Mouse (Mus musculus) spleen, adult 2 months (tissue): ENCODE measurements around the gene Slc5a10. TPM values are rescaled to one million over a fixed set of nuclear protein-coding genes. Genes with fewer than 3 reads are reported as not detected.
"Not testable (repeated sequence)": the region's sequence is repeated elsewhere in the genome, so short reads cannot be mapped to it uniquely, and the experiment has no call there.

Experiments used
- DNase-seq, 2 experiments: peaks; one replicate each; pipeline versions ENCODE4 v3.0.0 to v3.0.0-alpha.2; 2012 to 2021; ENCODE audit warnings: low spot score in 2 of 2, low read depth in 1 of 2
- H3K27ac ChIP-seq: fragments of 200-500 bp; 2 replicates; pipeline ENCODE4 v1.5.1; 2012; ENCODE audit warnings: low read length, inconsistent platforms; ENCODE audit not compliant: insufficient read depth
- H3K27me3 ChIP-seq: fragments of 200-500 bp; 2 replicates; pipeline ENCODE4 v1.6.1; 2012; ENCODE audit warnings: mild to moderate bottlenecking, moderate library complexity, low read length, inconsistent platforms; ENCODE audit not compliant: control insufficient read depth, insufficient read depth
- H3K36me3 ChIP-seq: fragments of 200-500 bp; 2 replicates; pipeline ENCODE4 v1.6.1; 2012; ENCODE audit warnings: mild to moderate bottlenecking, low read length, inconsistent platforms; ENCODE audit not compliant: control insufficient read depth, insufficient read depth
- H3K4me1 ChIP-seq: fragments of 200-500 bp; 2 replicates; pipeline ENCODE4 v1.6.1; 2011; ENCODE audit warnings: inconsistent platforms; ENCODE audit not compliant: control insufficient read depth, insufficient read depth, insufficient read length
- H3K4me3 ChIP-seq: fragments of 200-500 bp; 2 replicates; pipeline ENCODE4 v1.5.1; 2011; ENCODE audit warnings: mild to moderate bottlenecking, inconsistent platforms; ENCODE audit not compliant: insufficient read depth, insufficient read length; ENCODE audit errors: extremely low read depth
- CTCF ChIP-seq: fragments of 200-500 bp; IDR thresholded peaks from 2 replicates; pipeline ENCODE4 v1.5.1; 2011; ENCODE audit warnings: mild to moderate bottlenecking, inconsistent platforms; ENCODE audit not compliant: insufficient read depth, insufficient read length, insufficient replicate concordance; ENCODE audit errors: extremely low read depth
- POLR2A ChIP-seq: fragments of 200-500 bp; IDR thresholded peaks from 2 replicates; pipeline ENCODE4 v1.6.1; 2011; ENCODE audit warnings: low read depth, low read length, inconsistent platforms
- WGBS: fragments of 180-500 bp; shearing (Covaris S2); methylation state at CpG from one replicate; pipeline ENCODE4 v1.1.7; 2018; 5-methylcytosine and 5-hydroxymethylcytosine counted together
- polyA plus RNA-seq: library from polyadenylated mRNA; depleted of rRNA; stranded (reverse); fragments of >200 nt; gene quantifications from 2 replicates; pipeline ENCODE4 v1.2.3, GENCODE M21; 2012

Slc5a10 gene
- polyA plus RNA-seq, 1 experiment, result 0.06 TPM

GRCm38 (mm10) chr11:61645357-61645857 is 75.2 kb downstream of the Slc5a10 start:
- no peak overlapping the region for H3K4me3 ChIP-seq
- DNase-seq, result no peak
- no peaks in the 10 kb centered on the region for H3K36me3 ChIP-seq
- no peak for TF ChIP-seq CTCF
- H3K4me1 ChIP-seq, result peaks cover 40% of the 10 kb centered on the region
- no peaks in the 10 kb centered on the region for H3K27me3 ChIP-seq
- 58% methylated on average over 5 of the region's 5 CpGs for WGBS
- peak overlapping the region; percentile 58 for H3K27ac ChIP-seq

DNA sequence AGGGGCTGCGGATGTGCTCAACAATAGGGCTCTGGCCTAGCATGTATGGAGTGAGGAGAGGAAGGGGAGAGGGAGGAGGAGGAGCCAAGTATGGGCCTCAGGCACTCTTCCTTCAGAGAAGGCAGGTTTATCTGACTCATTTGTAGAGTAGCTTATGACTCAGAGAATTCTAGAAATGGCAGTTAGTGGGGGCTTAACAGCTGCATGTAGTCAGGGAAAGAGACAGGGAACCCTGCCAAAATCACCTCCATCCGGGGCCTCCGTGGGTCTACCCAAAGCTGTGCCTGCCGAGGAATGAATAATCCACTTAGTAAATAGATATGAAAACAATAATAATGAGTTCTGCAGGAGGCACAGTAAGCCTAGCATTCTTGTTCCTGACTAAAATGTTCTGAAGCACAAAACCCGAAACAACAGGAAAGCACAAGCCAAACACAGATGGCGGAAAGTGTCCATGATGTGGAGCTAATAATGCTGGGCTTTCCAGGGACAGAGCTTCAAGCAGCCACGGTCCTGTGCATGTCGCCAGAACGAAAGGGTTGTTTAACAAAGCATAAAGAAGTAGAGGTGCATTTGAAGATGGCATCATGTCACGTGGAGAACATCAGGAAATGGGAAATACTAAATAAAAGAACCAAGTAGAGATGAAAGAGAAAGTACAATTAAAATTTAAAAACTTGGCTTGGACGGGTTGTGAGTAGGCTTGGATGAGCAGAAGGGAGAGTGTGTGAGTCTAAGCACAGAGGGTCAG is 75.9 kb downstream of the Slc5a10 start:
- 54% methylated on average over 11 of the region's 11 CpGs for WGBS
- H3K27me3 ChIP-seq, result no peaks in the 10 kb centered on the region
- H3K4me1 ChIP-seq, result peaks cover 38% of the 10 kb centered on the region
- TF ChIP-seq CTCF (no peak), POLR2A (no peak)
- peak overlapping the region; percentile 58 for H3K27ac ChIP-seq
- H3K4me3 ChIP-seq, result no peak overlapping the region
- H3K36me3 ChIP-seq, result no peaks in the 10 kb centered on the region
- DNase-seq, result no peak

DNA sequence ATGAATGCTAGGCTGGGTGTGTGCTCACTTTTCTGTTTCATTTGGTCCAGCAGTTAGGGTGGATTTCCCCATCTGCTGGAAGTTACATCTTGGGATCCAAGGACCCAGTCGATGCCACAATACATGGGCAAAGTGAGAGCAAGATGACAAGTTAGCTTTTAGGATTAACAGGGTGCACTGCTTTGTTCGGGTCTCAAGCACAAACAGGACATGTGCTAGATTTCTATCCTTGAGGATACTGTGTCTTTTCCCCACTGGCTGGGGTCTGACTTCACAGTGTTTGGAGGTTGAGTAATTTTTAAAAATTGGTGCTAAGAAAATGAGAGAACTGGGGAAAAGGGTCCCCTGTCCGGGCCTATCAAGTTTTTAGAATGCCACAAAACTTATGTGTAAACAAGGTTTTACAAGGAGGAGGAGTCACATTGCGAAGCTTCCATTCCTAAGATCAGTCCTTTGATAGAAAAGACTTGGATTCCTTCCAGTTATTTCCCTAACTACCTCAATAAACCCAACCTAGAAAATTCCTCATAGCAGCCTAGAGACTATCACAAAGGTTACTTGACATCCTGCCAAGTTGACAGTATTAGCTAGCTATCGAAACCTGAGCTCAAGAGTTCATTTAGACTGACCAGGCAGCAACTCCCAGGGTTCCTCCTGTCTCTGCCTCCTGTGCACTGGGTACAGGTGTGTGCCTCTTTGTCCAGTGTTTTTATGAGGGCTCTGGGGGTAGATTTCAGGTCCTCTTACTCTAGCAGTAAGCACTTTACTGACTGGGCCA is 77.3 kb downstream of the Slc5a10 start:
- TF ChIP-seq CTCF (no peak), POLR2A (no peak)
- 86% methylated on average over 5 of the region's 5 CpGs for WGBS
- no peak for DNase-seq
- no peak overlapping the region for H3K4me3 ChIP-seq
- no peak overlapping the region for H3K27ac ChIP-seq
- no peaks in the 10 kb centered on the region for H3K36me3 ChIP-seq
- H3K27me3 ChIP-seq, result no peaks in the 10 kb centered on the region
- H3K4me1 ChIP-seq, result peaks cover 37% of the 10 kb centered on the region

GRCm38 (mm10) chr11:61642106-61642505 is 78.5 kb downstream of the Slc5a10 start:
- 51% methylated on average over 7 of the region's 7 CpGs for WGBS
- TF ChIP-seq POLR2A, result no peak
- no peak for TF ChIP-seq CTCF
- H3K27ac ChIP-seq, result no peak overlapping the region
- H3K4me3 ChIP-seq, result no peak overlapping the region
- no peaks in the 10 kb centered on the region for H3K27me3 ChIP-seq
- peaks cover 25% of the 10 kb centered on the region for H3K4me1 ChIP-seq
- no peak for DNase-seq
- H3K36me3 ChIP-seq, result no peaks in the 10 kb centered on the region

GRCm38 (mm10) chr11:61640585-61640984 is 80.0 kb downstream of the Slc5a10 start:
- WGBS, result 77% methylated on average over 9 of the region's 9 CpGs
- H3K36me3 ChIP-seq, DNase-seq, H3K27ac ChIP-seq, H3K4me3 ChIP-seq, H3K27me3 ChIP-seq: not testable (repeated sequence)
- peaks cover 21% of the 10 kb centered on the region for H3K4me1 ChIP-seq

GRCm38 (mm10) chr11:61639601-61640177 is 80.9 kb downstream of the Slc5a10 start:
- Histone ChIP-seq H3K27ac (peak overlapping the region; percentile 79; the same call in 1 of the 2 replicates), H3K36me3 (no peaks in the 10 kb centered on the region), H3K4me1 (peaks cover 13% of the 10 kb centered on the region; the same call in 1 of the 2 replicates), H3K27me3 (no peaks in the 10 kb centered on the region), H3K4me3 (no peak overlapping the region)
- TF ChIP-seq CTCF, result no peak
- TF ChIP-seq POLR2A, result no peak
- 73% methylated on average over 6 of the region's 6 CpGs for WGBS
- DNase-seq, result no peak
